Mouse (Mus musculus): ENCODE data around the gene Gm10392.

GRCm38 (mm10) chr11:77506273-77506672 lies 12.7 kb downstream of the Gm10392 start:
- TF ChIP-seq CTCF (IDR thresholded peaks at IDR 0.05; ENCODE audit: low read depth) (no peak), EP300 (IDR thresholded peaks at IDR 0.05; ENCODE audit: low read depth) (no peak)
